In the genomic region with DNA sequence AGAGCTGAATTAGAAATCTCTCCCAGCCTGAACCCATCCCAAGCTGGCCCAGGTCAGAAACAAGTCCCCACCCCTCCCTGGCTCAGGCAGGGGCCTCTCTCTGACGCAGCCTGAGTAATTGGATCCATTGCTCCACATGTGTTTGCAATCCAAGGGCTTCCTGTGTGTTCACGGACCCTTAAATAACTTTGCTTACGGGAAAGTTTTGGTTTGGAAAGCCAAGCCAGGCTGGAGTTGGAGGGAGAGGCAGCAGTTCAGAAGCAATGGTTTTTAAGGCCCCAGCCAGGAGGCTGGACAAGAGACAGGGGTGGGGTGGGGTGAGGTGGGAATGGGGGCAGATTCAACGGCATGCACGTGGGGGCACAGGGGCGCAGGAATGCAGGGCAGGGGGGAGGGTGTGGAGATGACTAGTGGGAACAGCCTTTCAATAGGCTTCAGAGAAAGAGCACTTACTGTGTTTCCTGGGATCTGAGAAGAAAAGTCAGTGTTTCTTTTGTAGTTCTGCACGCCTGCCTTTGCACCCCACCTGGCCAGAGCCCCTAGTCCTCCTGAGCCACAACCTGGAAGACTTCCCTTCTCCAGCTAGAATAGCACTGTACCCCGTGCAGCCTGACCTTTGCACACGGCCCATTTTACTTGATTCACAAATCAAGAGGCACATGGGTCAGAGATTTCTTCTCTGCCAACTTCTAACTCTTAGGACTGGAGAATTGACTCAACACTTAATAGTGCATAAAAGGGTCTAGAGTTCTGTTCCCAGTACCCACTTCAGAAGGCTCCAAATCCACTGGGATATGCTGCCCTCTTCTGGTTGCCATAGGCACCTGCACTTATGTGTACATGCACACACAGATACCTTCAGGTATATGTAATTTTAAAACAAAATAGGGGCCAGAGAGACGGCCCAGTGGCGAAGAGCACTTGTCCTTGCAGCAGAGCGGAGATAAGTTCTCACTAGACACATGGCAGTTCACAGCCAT, we compare ENCODE assay signal across 8 mouse cellular contexts. TPM values are rescaled to one million over a fixed set of nuclear protein-coding genes. Genes with fewer than 3 reads are reported as not detected.
DNase-seq lines count a peak whose midpoint lies in the region; TF ChIP-seq lines count a peak whose summit lies in the region.

No protein-coding gene starts in this region.

- DNase-seq in layer of hippocampus, adult 2 months (ENCODE audit: low spot score in 2 of 2), result no peak
- DNase-seq in layer of hippocampus, adult 8-10 months (ENCODE audit: low spot score in 2 of 2), result no peak
- peak; percentile 82 for DNase-seq in embryo, embryonic 10 days (ENCODE audit: low spot score)
- peak; percentile 52 for DNase-seq in gastrocnemius, postnatal 10 days
- DNase-seq in mesoderm, embryonic 11.5 days (ENCODE audit: low read depth, low spot score), result peak; percentile 79
- DNase-seq in MN1 (ENCODE audit: low spot score), result no peak
- no peak for DNase-seq in frontal cortex, postnatal 10 days (ENCODE audit: low spot score in 2 of 2)
- no peak for DNase-seq in spleen, adult 12 weeks (ENCODE audit: low spot score)

- no peak overlapping the region for H3K27ac ChIP-seq in layer of hippocampus, adult 2 months

- H3K4me3 ChIP-seq in layer of hippocampus, adult 2 months, result no peak overlapping the region

- peak; percentile 44 for TF ChIP-seq CTCF in layer of hippocampus, adult 2 months (conservative IDR thresholded peaks at IDR 0.05)

RNA-seq across cellular contexts. Expression of a gene that starts 16.8 kb away (rescaled TPM):
- total RNA-seq in layer of hippocampus, adult 2 months (2021), result 1 to 10 TPM; 1.7 to 3.2 TPM
- 1 to 10 TPM; 1.1 to 2.1 (median 1.9) TPM for total RNA-seq in layer of hippocampus, adult 8-10 months (2022)
- total RNA-seq in gastrocnemius, postnatal 10 days (2021), result 10 to 100 TPM; 12.7 to 14.0 TPM

Comparison
In these comparisons a context has a peak if more than half of its experiments do, and no peak if none do; other contexts are left out.
1. DNase-seq: peak in embryo, embryonic 10 days (single experiment), gastrocnemius, postnatal 10 days (single experiment) and mesoderm, embryonic 11.5 days (single experiment); none in layer of hippocampus, adult 2 months (0 of 2), layer of hippocampus, adult 8-10 months (0 of 2), MN1 (single experiment), frontal cortex, postnatal 10 days (0 of 2) and spleen, adult 12 weeks (single experiment).